Comparison of ENCODE assay signal across 26 mouse cellular contexts in the genomic region with DNA sequence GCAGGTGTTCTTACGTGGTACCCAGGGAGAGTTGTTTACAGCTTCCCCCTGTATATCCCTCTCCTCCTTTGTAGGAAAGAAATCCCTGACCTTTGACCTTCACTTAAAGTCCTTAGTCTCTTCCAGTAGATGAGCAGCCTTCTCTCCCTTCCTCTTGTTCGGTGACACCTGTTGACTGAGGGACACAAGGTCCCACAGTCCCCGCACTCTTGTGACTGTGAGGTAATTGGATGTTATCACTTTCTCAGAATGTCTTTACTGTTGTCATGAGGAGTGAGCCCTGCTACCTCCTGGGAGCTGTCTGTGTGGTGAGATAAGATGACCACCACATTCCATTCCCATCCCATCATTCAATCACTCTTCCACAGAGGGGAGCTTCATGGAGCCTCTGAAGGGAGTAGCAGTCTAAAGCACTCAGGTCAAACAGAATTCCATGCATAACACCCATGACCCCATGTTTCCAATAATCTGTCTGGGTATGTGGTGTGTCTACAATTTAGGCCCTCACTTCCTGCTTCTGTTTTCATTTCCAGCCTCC.
DNase-seq lines count a peak whose midpoint lies in the region; ATAC-seq and TF ChIP-seq lines count a peak whose summit lies in the region.
"Had no signal": no experiment of that assay in that cellular context is flagged by ENCODE, and none has a peak within 500 bp of the region (broad histone marks: within the 10 kb centered on the region; RNA-seq: fewer than 3 reads in every experiment).

No protein-coding gene starts in this region.

- H3K9me3 ChIP-seq in heart, embryonic 13.5 days = no peaks in the 10 kb centered on the region
- H3K9me3 ChIP-seq: embryonic facial prominence, embryonic 13.5 days; forebrain, embryonic 10.5 days; limb, embryonic 13.5 days; lung, embryonic 15.5 days; stomach, embryonic 15.5 days had no signal

- peaks cover 6% of the 10 kb centered on the region for H3K79me2 ChIP-seq in C2C12 (ENCODE audit: control insufficient read depth, insufficient read depth)

- peaks cover 53% of the 10 kb centered on the region for H3K4me1 ChIP-seq in heart, embryonic 13.5 days
- H3K4me1 ChIP-seq: stomach, embryonic 15.5 days had no signal

- no peak for DNase-seq in heart, adult 18-20 months
- peak; percentile 74 for DNase-seq in 3T3-L1 (ENCODE audit: low read depth, low spot score)
- peak; percentile 33 for DNase-seq in mesoderm, embryonic 11.5 days (ENCODE audit: low read depth, low spot score)
- DNase-seq in right cerebral cortex, postnatal 10 days (ENCODE audit: low spot score in 2 of 2) = no peak
- no peak for DNase-seq in spleen, postnatal 4 days (ENCODE audit: low spot score in 2 of 2)
- DNase-seq: adrenal gland, postnatal 25 days; cerebellum, adult 11-12 months; cerebellum, adult 9-11 months; embryo, embryonic 11 days; gastrocnemius, postnatal 10 days; kidney, adult 2 months; kidney, postnatal 36 days; right cerebral cortex, postnatal 14 days; thymus, postnatal 14 days had no signal

- H3K4me2 ChIP-seq in heart, embryonic 13.5 days = no peak overlapping the region
- H3K4me2 ChIP-seq: embryonic facial prominence, embryonic 13.5 days; hindbrain, embryonic 14.5 days; limb, embryonic 13.5 days; liver, embryonic 11.5 days; lung, embryonic 15.5 days; midbrain, embryonic 11.5 days; stomach, embryonic 15.5 days had no signal

- no peak overlapping the region for H3K9ac ChIP-seq in heart, embryonic 13.5 days
- H3K9ac ChIP-seq: embryonic facial prominence, embryonic 13.5 days; hindbrain, embryonic 14.5 days; limb, embryonic 13.5 days; lung, embryonic 15.5 days; stomach, embryonic 15.5 days had no signal

- no peak for ATAC-seq in heart, embryonic 13.5 days (ENCODE audit: extremely low read depth, insufficient number of reproducible peaks, low FRiP score, low TSS enrichment)

- peak overlapping the region; percentile 58 for H3K27ac ChIP-seq in heart, embryonic 13.5 days (replicated peaks)
- H3K27ac ChIP-seq: embryonic facial prominence, embryonic 13.5 days; forebrain, embryonic 10.5 days; hindbrain, embryonic 14.5 days; layer of hippocampus, adult 2 months; limb, embryonic 13.5 days; lung, embryonic 15.5 days; stomach, embryonic 15.5 days had no signal

- no peak for TF ChIP-seq CTCF in C2C12 (IDR thresholded peaks at IDR 0.05; ENCODE audit: control insufficient read depth, insufficient read depth, insufficient read length)

- no peaks in the 10 kb centered on the region for H3K27me3 ChIP-seq in heart, embryonic 13.5 days (replicated peaks)
- H3K27me3 ChIP-seq in C2C12 (ENCODE audit: control insufficient read depth, insufficient read depth, insufficient read length) = no peaks in the 10 kb centered on the region
- H3K27me3 ChIP-seq: embryonic facial prominence, embryonic 13.5 days; limb, embryonic 13.5 days; lung, embryonic 15.5 days; stomach, embryonic 15.5 days had no signal

- no peaks in the 10 kb centered on the region for H3K36me3 ChIP-seq in heart, embryonic 13.5 days
- H3K36me3 ChIP-seq in C2C12 (ENCODE audit: control insufficient read depth, insufficient read depth) = no peaks in the 10 kb centered on the region
- H3K36me3 ChIP-seq: embryonic facial prominence, embryonic 13.5 days; forebrain, embryonic 10.5 days; G1E; limb, embryonic 13.5 days; lung, embryonic 15.5 days; stomach, embryonic 15.5 days had no signal

- H3K4me3 ChIP-seq in heart, embryonic 13.5 days = no peak overlapping the region
- no peak overlapping the region for H3K4me3 ChIP-seq in C2C12 (ENCODE audit: insufficient read depth, poor library complexity, severe bottlenecking)
- H3K4me3 ChIP-seq: embryonic facial prominence, embryonic 13.5 days; forebrain, embryonic 10.5 days; layer of hippocampus, adult 2 months; limb, embryonic 13.5 days; lung, embryonic 15.5 days; stomach, embryonic 15.5 days had no signal

- WGBS in heart, embryonic 13.5 days = 12% methylated on average over 3 of the region's 3 CpGs

- no peaks in the 10 kb centered on the region for H3K79me3 ChIP-seq in C2C12 (ENCODE audit: low read depth)

- no peak overlapping the region for H3ac ChIP-seq in C2C12 (ENCODE audit: control insufficient read depth, insufficient read length, low read depth)

TF ChIP-seq in C2C12, 6 proteins besides CTCF, POLR2A, EP300 and RAD21:
- TF ChIP-seq MYOD1 (IDR thresholded peaks at IDR 0.05; ENCODE audit: control insufficient read depth, insufficient read length, low read depth) = peak; percentile 87
- TF ChIP-seq MYOG (IDR thresholded peaks at IDR 0.05; ENCODE audit: control insufficient read depth, extremely low read depth, insufficient read length) = no peak
- TF ChIP-seq CEBPB (IDR thresholded peaks at IDR 0.05; ENCODE audit: low read depth) = no peak
- peak; percentile 33 for TF ChIP-seq FOSL1 (IDR thresholded peaks at IDR 0.05; ENCODE audit: insufficient read depth, low read length, poor library complexity, severe bottlenecking)
- TF ChIP-seq USF1 (IDR thresholded peaks at IDR 0.05; ENCODE audit: low read depth) = no peak
- TF ChIP-seq MAX (IDR thresholded peaks at IDR 0.05) = peak; percentile 56

Comparison
In these comparisons a context has a peak if more than half of its experiments do, and no peak if none do; other contexts are left out.
1. DNase-seq: peak in 3T3-L1 (single experiment) and mesoderm, embryonic 11.5 days (single experiment); none in heart, adult 18-20 months (0 of 2), right cerebral cortex, postnatal 10 days (0 of 2) and spleen, postnatal 4 days (0 of 2).